Mouse (Mus musculus) small intestine, adult 2 months (tissue): ENCODE measurements around the gene Tnfsf14.

ENCODE experiments used
- CTCF ChIP-seq: fragments of 200-500 bp; IDR thresholded peaks from 2 replicates; pipeline ENCODE4 v1.5.1; 2012; ENCODE audit warnings: low read depth, mild to moderate bottlenecking, control low read depth, inconsistent platforms, low read length, moderate library complexity, mixed read lengths; ENCODE audit not compliant: insufficient replicate concordance, insufficient read length; ENCODE audit errors: extremely low read depth
- POLR2A ChIP-seq: fragments of 200-500 bp; IDR thresholded peaks from 2 replicates; pipeline ENCODE4 v1.6.1; 2012; ENCODE audit warnings: low read depth, mild to moderate bottlenecking, control low read depth, inconsistent platforms, low read length, moderate library complexity

DNA sequence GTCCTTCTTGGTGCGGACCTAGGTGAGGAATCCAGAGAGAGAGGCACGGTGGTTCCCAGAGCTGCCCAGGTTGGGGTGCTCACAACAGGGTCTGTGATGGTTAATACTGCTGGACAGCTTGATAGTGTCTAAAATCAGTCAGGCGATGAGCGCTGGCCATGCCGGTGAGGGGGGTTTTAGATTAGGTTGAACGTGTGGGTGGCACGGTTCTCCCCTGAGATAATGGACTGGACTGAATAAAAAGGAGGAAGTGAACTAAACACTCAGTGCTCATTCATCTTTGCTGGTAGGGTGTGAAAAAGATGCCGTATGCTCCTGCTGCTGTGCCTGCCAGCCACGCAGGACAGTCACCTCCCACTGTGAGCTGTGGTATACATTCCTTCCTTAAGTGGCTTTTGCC, 29.3 kb upstream of the Tnfsf14 start:
- TF ChIP-seq POLR2A, result no peak
- no peak for TF ChIP-seq CTCF
